Mouse (Mus musculus) thymus, adult 2 months (tissue): ENCODE results near the gene C130074G19Rik.

Experiments used
- CTCF ChIP-seq: fragments of 200-500 bp; IDR thresholded peaks from 2 replicates; pipeline ENCODE4 v1.5.1; 2012; ENCODE audit warnings: mild to moderate bottlenecking, control low read depth, low read length, moderate library complexity, borderline replicate concordance; ENCODE audit not compliant: control insufficient read depth, poor library complexity, insufficient read depth; ENCODE audit errors: extremely low read depth
- POLR2A ChIP-seq: fragments of 200-500 bp; IDR thresholded peaks from 2 replicates; pipeline ENCODE4 v1.6.1; 2012; ENCODE audit warnings: mild to moderate bottlenecking, low read length, control low read depth, moderate library complexity; ENCODE audit not compliant: control insufficient read depth, poor library complexity, insufficient read depth; ENCODE audit errors: extremely low read depth

DNA sequence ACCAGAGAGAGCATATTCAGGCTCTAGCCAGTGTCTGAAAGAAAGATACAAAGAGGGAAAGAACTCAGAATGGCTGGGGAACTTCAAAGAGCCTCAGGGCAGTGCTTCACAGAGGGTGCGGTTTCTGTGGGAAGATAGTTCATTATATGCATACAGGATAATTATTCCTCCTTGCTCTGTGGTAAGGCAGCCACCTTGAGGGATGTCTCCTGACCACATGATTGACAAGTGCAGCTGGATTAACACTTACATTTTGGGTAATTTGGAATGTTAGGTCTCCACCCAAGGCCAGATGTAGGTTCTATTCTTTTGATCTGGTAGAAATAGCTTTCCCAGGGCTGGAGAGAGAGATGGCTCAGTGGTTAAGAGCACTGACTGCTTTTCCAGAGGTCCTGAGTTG lies 3.1 kb upstream of the C130074G19Rik start:
- no peak for TF ChIP-seq CTCF
- no peak for TF ChIP-seq POLR2A
